Mouse (Mus musculus) retina, adult 2 months (tissue): ENCODE results near the gene Trir.

Experiments used
- DNase-seq: peaks from one replicate; pipeline ENCODE4 v3.0.0-alpha.2; 2012; ENCODE audit warnings: low read depth, low spot score

Gene Trir

GRCm38 (mm10) chr8:85026670-85027515 is at the start of gene Trir:
TSS of gene Trir (plus strand) at chr8:85026823.
- DNase-seq = peak; percentile 94

GRCm38 (mm10) chr8:84977435-84978247 is 49.0 kb upstream of the Trir start:
- no peak for DNase-seq

GRCm38 (mm10) chr8:84978248-84978940 is 48.2 kb upstream of the Trir start, which contains the start of gene Junb:
TSS of gene Junb (minus strand) at chr8:84978718.
- peak; percentile 87 for DNase-seq

- no peak for DNase-seq
Observed at GRCm38 (mm10) chr8:84979599-84980421, 46.8 kb upstream of the Trir start.

GRCm38 (mm10) chr8:84980622-84981358 is 45.8 kb upstream of the Trir start:
- DNase-seq = no peak

- DNase-seq = no peak
Observed at GRCm38 (mm10) chr8:84981644-84982498, 44.8 kb upstream of the Trir start.

GRCm38 (mm10) chr8:84982499-84983011 is 44.1 kb upstream of the Trir start:
- no peak for DNase-seq

GRCm38 (mm10) chr8:84984294-84985048 is 42.2 kb upstream of the Trir start:
- DNase-seq = no peak

GRCm38 (mm10) chr8:84985049-84985683 is 41.5 kb upstream of the Trir start:
- no peak for DNase-seq

- DNase-seq = no peak
Observed at GRCm38 (mm10) chr8:84985684-84986378, 40.8 kb upstream of the Trir start.

GRCm38 (mm10) chr8:84986379-84986945 is 40.2 kb upstream of the Trir start:
- DNase-seq = no peak

GRCm38 (mm10) chr8:84987388-84987787 is 39.2 kb upstream of the Trir start:
- no peak for DNase-seq

GRCm38 (mm10) chr8:84987903-84988302 is 38.7 kb upstream of the Trir start:
- DNase-seq = no peak

GRCm38 (mm10) chr8:84989311-84989731 is 37.3 kb upstream of the Trir start:
- DNase-seq = no peak

- DNase-seq = no peak
Observed at GRCm38 (mm10) chr8:84989810-84990209, 36.8 kb upstream of the Trir start.

GRCm38 (mm10) chr8:84990349-84990748 is 36.3 kb upstream of the Trir start, which contains the start of gene Hook2:
TSS of gene Hook2 (plus strand) at chr8:84990603.
- peak; percentile 95 for DNase-seq

GRCm38 (mm10) chr8:84990836-84991235 is 35.8 kb upstream of the Trir start:
- DNase-seq = no peak
